Mouse (Mus musculus) brain, embryonic 14.5 days (tissue): ENCODE data around the gene Ptprz1.

Experiments used
- CTCF ChIP-seq: fragments of 200-500 bp; IDR thresholded peaks from 2 replicates; pipeline ENCODE4 v1.5.1; 2012; ENCODE audit warnings: inconsistent platforms, mild to moderate bottlenecking, moderate library complexity, borderline replicate concordance; ENCODE audit not compliant: insufficient read depth, insufficient read length; ENCODE audit errors: extremely low read depth
- POLR2A ChIP-seq: fragments of 200-500 bp; IDR thresholded peaks from 2 replicates; pipeline ENCODE4 v1.6.1; 2012; ENCODE audit warnings: mild to moderate bottlenecking, inconsistent platforms, borderline replicate concordance; ENCODE audit not compliant: poor library complexity, insufficient read depth, insufficient read length, severe bottlenecking; ENCODE audit errors: extremely low read depth

GRCm38 (mm10) chr6:22983769-22984519, 108.6 kb downstream of the Ptprz1 start:
- TF ChIP-seq POLR2A (no peak), CTCF (peak; percentile 21; the same call in 1 of the 2 replicates)
